Mouse (Mus musculus) adrenal gland, postnatal 10 days (tissue): ENCODE data around the gene Gm13090. TPM values are rescaled to one million over a fixed set of nuclear protein-coding genes. Genes with fewer than 3 reads are reported as not detected.
A peak's percentile ranks its signal among the peaks of the same experiment; 100 is the strongest.

Source experiments
- DNase-seq: peaks from one replicate; pipeline ENCODE4 v3.0.0; 2021; ENCODE audit warnings: mixed read lengths
- total RNA-seq, 2 experiments: library from RNA; stranded (reverse); gene quantifications; 2 replicates each; pipeline ENCODE4 v1.2.3; 2021

Gm13090 gene
- total RNA-seq, 2 experiments from 2014 or later: not detected

- DNase-seq: no peak
These were observed 7.7 kb downstream of the Gm13090 start for GRCm38 (mm10) chr4:151097104-151097438.

- no peak for DNase-seq
These were observed 14.3 kb downstream of the Gm13090 start for GRCm38 (mm10) chr4:151103646-151104045.

GRCm38 (mm10) chr4:151104147-151104546 lies 14.8 kb downstream of the Gm13090 start:
- DNase-seq: no peak

- no peak for DNase-seq
These were observed 16.5 kb downstream of the Gm13090 start for GRCm38 (mm10) chr4:151105886-151106285.

GRCm38 (mm10) chr4:151106468-151106867 lies 17.1 kb downstream of the Gm13090 start:
- DNase-seq: no peak

GRCm38 (mm10) chr4:151107131-151108001 lies 18.0 kb downstream of the Gm13090 start:
- peak; percentile 14 for DNase-seq

GRCm38 (mm10) chr4:151108028-151108771 lies 18.8 kb downstream of the Gm13090 start:
- DNase-seq: peak; percentile 96

- peak; percentile 31 for DNase-seq
These were observed 19.5 kb downstream of the Gm13090 start for GRCm38 (mm10) chr4:151108834-151109241.

- no peak for DNase-seq
These were observed 21.9 kb downstream of the Gm13090 start for GRCm38 (mm10) chr4:151111226-151111625.

- no peak for DNase-seq
These were observed 25.2 kb downstream of the Gm13090 start for GRCm38 (mm10) chr4:151114574-151114973.

GRCm38 (mm10) chr4:151118883-151119282 lies 29.5 kb downstream of the Gm13090 start:
- DNase-seq: no peak

GRCm38 (mm10) chr4:151127636-151128548 lies 38.5 kb downstream of the Gm13090 start:
- no peak for DNase-seq

GRCm38 (mm10) chr4:151128641-151129541 lies 39.5 kb downstream of the Gm13090 start:
- peak; percentile 62 for DNase-seq

- no peak for DNase-seq
These were observed 40.6 kb downstream of the Gm13090 start for GRCm38 (mm10) chr4:151129725-151130557.

GRCm38 (mm10) chr4:151130756-151131490 lies 41.6 kb downstream of the Gm13090 start:
- DNase-seq: no peak

GRCm38 (mm10) chr4:151132493-151132892 lies 43.1 kb downstream of the Gm13090 start:
- DNase-seq: no peak

GRCm38 (mm10) chr4:151133760-151134159 lies 44.4 kb downstream of the Gm13090 start:
- no peak for DNase-seq

- no peak for DNase-seq
These were observed 46.1 kb downstream of the Gm13090 start for GRCm38 (mm10) chr4:151135491-151135890.

- DNase-seq: no peak
These were observed 48.3 kb downstream of the Gm13090 start for GRCm38 (mm10) chr4:151137701-151138100.

GRCm38 (mm10) chr4:151138135-151138534 lies 48.8 kb downstream of the Gm13090 start:
- DNase-seq: peak; percentile 40
